Mouse (Mus musculus) CH12F3 (cell line): ENCODE measurements around the gene Vmn1r174.
"Not testable (repeated sequence)": the region's sequence is repeated elsewhere in the genome, so short reads cannot be mapped to it uniquely, and the experiment has no call there.

Experiments
- in situ Hi-C: fragments of 300-500 bp; cut with MboI; formaldehyde crosslinking; loops from 2 replicates; pipeline ENCODE4 v1.14.3; 2020; ENCODE audit warnings: low sequenced_read_pairs

Vmn1r174 gene

GRCm38 (mm10) chr7:23751970-23752369 lies at the start of gene Vmn1r174:
Gene Vmn1r174, plus strand, starts transcription at chr7:23752270.
- in situ Hi-C loops, result not testable (repeated sequence)

- in situ Hi-C loops, result no loop called here
Measured at GRCm38 (mm10) chr7:23784526-23784925, 32.5 kb downstream of the Vmn1r174 start.

GRCm38 (mm10) chr7:23810543-23810942 lies 58.5 kb downstream of the Vmn1r174 start, which contains the start of gene Vmn1r175:
Gene Vmn1r175, minus strand, starts transcription at chr7:23810643.
- in situ Hi-C loops, result not testable (repeated sequence)
